Comparison of ENCODE assay signal across 21 mouse cellular contexts in the genomic region with DNA sequence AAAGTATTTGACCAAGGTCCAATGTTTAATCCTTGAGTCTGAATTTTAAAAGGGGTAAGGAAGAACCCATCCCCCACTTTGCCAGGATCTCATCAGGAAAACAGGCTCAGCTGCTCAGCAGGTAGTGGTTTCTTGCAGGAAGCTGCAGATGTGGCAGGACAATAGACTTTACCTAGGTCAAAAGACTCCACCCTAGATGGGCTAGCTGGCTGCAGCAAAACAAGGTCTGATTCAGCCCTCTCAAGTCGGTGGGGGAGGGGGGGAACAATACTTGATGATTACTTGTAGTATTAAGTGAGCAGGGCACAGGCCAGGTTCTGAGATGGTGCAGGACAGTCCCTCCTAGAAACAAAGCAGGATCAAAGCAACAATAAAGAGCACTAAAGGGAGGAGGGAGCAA.
"Had no signal": no experiment of that assay in that cellular context is flagged by ENCODE, and none has a peak within 500 bp of the region (broad histone marks: within the 10 kb centered on the region; RNA-seq: fewer than 3 reads in every experiment).

No protein-coding gene starts in this region.

- H3K36me3 ChIP-seq: lung, embryonic 15.5 days; midbrain, embryonic 10.5 days; midbrain, embryonic 12.5 days; neural tube, embryonic 13.5 days; neural tube, embryonic 15.5 days had no signal

- ATAC-seq: lung, postnatal 0 days; midbrain, embryonic 16.5 days had no signal

- H3K27me3 ChIP-seq: lung, embryonic 15.5 days; midbrain, embryonic 12.5 days; neural tube, embryonic 13.5 days; neural tube, embryonic 15.5 days had no signal

- H3K9me3 ChIP-seq: lung, embryonic 15.5 days; midbrain, embryonic 10.5 days; midbrain, embryonic 12.5 days; neural tube, embryonic 13.5 days; neural tube, embryonic 15.5 days had no signal

- H3K4me3 ChIP-seq: lung, embryonic 15.5 days; midbrain, embryonic 10.5 days; midbrain, embryonic 12.5 days; myocyte; neural tube, embryonic 13.5 days; neural tube, embryonic 15.5 days had no signal

- DNase-seq: lung, adult 2 months; lung, postnatal 14 days; lung, postnatal 36 days; midbrain, embryonic 14.5 days; retina, postnatal 1 day; right cerebral cortex, adult 18-20 months; right cerebral cortex, postnatal 25 days; right cerebral cortex, postnatal 4 days; spleen, adult 18-20 months; thymus, adult 18-20 months; thymus, postnatal 14 days; thymus, postnatal 36 days had no signal

- H3K27ac ChIP-seq: lung, embryonic 15.5 days; macrophage; midbrain, embryonic 10.5 days; midbrain, embryonic 12.5 days; neural tube, embryonic 13.5 days; neural tube, embryonic 15.5 days had no signal

- H3K4me2 ChIP-seq: lung, embryonic 15.5 days; midbrain, embryonic 12.5 days; neural tube, embryonic 13.5 days; neural tube, embryonic 15.5 days had no signal

- H3K4me1 ChIP-seq: lung, embryonic 15.5 days; midbrain, embryonic 10.5 days; midbrain, embryonic 12.5 days; neural tube, embryonic 13.5 days; neural tube, embryonic 15.5 days had no signal

- H3K9ac ChIP-seq: lung, embryonic 15.5 days; midbrain, embryonic 12.5 days; neural tube, embryonic 13.5 days; neural tube, embryonic 15.5 days had no signal
